Mouse (Mus musculus) gastrocnemius, postnatal 36 days (tissue): ENCODE data around the gene Bin2. TPM values are rescaled to one million over a fixed set of nuclear protein-coding genes. Genes with fewer than 3 reads are reported as not detected.
A peak's percentile ranks its signal among the peaks of the same experiment; 100 is the strongest.

Source experiments
- DNase-seq, 2 experiments: peaks; one replicate each; pipeline ENCODE4 v3.0.0; 2022
- intact Hi-C: fragments of 180-260 bp; cut with DNase I; formaldehyde crosslinking; loops from one replicate; pipeline ENCODE4 v1.15.1; 2025
- total RNA-seq, 2 experiments: library from RNA; stranded (reverse); gene quantifications; 2 replicates each; pipeline ENCODE4 v1.2.3; 2021

Bin2 gene
- total RNA-seq, 2 experiments from 2014 or later: 0.44 to 1.1 TPM

DNA sequence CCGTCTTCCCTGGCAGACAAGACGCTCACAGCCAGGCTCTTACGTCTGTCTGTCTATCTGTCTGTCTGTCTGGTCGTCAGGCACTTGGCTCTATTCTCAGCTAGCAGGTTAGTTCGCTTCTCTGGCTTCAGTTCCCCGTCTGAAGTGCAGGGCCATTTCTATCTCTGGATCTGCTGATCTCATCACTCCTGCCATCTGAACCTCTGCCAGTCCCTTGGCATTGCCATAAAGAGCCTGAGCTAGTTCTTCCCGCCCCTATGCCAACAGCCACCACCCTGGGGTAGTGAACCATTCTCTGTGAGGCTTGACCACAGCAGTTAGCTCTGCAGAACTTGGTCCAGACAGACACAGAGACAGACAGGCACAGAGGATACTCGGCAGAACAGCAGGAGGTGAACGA, 9.0 kb downstream of the Bin2 start:
- intact Hi-C loops: no loop called here

DNA sequence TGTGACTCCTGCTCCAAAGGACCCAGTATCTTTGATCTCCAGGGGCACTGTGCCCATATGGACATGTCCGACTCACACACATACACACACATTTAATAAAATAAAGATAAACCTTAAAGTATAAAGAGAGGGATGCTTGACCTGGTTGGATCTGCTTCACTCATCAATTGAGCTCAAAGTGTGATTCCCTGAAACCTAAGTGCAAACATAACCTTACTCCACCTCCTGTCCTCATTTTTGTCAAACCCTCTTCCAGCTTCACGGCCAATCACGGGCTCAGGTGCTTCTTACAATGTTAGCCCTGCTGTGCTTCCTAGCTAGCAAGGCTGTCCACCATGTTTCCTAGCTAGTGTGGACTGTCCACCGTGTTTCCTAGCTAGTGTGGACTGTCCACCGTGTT, 14.2 kb downstream of the Bin2 start:
- DNase-seq: no peak
- intact Hi-C loops: no loop called here

More for the DNA sequence above, 9.0 kb downstream of the Bin2 start:
- DNase-seq: peak; percentile 44 to 56

DNA sequence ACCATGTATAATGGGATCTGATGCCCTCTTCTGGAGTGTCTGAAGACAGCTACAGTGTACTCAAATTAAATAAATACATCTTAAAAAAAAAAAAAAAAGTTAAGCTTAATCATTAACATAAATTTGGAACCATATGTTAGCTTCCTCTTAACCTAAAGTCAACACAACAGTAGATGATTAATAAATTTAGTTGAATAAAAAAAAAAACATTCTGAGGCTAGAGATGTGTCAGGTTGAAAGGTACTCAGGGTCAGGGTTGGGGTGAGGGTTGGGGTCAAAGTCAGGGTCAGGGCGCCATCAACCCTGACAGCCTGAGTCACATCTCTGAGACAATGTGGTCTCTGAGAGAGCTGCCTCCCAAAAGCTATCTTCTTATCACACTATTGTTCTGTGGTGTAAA, 15.1 kb downstream of the Bin2 start:
- no peak for DNase-seq
- intact Hi-C loops: no loop called here

DNA sequence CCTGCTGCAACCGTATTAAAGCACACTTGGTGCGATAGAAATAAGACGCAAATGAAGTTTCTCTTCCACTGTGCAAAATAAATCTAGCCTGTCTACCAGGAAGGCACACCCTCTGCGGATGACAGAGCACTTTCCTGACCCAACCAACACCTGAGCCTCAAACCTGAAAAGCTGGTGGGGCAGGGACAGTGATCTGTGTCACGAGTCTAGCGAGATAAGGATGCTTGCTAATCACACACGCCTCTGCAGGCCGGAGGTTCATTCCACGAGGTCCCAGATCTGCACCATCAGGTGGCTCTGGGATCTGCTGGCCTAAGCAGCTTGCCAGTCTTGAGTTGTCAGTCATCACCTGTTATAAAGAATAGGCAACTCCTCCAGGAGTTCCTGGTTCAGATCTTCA, 17.7 kb downstream of the Bin2 start:
- DNase-seq: no peak
- intact Hi-C loops: no loop called here

DNA sequence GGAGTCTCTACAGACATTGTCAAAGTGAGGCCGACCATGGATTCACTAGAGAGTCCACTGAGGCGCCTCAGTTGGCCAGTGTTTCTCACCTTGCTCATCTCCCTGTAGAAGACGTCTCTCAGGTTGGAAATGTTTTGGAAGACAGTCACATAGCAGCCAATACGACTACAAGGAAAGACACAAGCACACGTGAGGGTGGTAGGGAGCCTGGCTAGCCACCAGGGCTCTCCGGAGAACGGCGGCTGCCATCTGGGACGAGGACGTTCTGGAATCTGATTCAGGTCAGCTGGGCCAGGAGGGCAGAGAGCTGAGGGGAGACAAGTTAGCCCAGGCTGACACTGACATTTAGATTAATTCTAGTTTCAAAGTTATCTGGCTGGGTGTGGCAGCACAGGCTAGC, 19.2 kb downstream of the Bin2 start:
- DNase-seq: no peak
- intact Hi-C loops: no loop called here

DNA sequence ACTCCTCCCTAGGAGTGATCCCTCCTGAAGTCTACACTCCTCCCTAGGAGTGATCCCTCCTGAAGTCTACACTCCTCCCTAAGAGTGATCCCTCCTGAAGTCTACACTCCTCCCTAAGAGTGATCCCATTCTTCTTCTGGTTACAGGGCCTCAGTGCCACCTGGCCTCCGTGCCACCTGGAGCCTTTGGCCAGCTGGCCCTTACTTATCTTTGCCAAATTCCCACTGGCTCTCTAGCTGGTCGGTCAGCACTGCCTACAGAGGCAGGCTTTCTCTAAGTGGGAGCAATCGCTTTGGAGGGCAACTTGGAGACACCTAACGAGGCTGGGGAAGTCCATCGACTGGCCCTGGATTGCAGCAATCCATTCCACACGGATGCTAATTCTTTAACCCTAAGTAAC, 23.2 kb downstream of the Bin2 start:
- intact Hi-C loops: no loop called here
- no peak for DNase-seq

DNA sequence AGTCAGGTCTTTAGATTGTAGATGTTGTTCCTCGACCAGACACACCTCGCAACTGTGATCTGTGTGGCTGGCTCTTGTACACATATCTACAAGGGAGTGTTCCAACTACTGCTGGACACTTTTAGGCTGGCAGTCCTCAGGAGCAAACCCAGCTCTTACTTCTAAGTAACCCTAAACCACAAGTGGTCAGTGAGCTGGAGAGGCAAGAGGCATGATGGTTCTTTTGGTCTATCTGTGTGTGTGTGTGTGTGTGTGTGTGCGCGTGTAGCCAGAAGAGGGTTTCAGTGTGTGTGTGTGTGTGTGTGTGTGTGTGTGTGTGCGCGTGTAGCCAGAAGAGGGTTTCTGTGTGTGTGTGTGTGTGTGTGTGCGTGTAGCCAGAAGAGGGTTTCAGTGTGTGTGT, 26.9 kb downstream of the Bin2 start:
- intact Hi-C loops: no loop called here
- DNase-seq: no peak

DNA sequence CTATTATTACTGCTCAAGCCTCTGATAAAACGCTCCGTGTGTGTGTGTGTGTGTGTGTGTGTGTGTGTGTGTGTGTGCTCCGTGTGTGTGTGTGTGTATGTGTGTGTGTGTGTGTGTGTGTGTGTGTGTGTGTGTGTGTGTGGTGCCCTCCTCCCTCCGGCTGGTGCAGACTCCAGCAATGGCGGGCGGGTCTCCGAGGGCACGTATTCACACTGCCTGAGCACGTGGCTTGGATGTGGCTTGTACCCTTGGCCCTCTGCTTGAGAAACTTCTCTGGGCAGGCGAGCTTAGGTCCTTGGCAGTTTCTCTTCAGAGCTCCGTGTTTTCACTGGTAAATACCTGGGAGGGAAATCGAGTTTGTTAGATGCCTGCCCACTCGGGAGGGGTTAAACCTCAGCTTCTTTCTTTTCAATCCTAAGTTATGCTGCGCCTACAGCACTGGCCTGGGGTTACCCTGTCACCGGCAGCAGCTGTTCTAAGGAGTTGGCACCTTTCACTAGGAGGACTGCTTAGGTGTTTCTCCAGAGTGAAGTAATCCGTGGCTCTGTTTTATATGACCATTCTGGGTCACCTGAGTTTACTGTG, 28.0 kb downstream of the Bin2 start:
- intact Hi-C loops: no loop called here
- no peak for DNase-seq

DNA sequence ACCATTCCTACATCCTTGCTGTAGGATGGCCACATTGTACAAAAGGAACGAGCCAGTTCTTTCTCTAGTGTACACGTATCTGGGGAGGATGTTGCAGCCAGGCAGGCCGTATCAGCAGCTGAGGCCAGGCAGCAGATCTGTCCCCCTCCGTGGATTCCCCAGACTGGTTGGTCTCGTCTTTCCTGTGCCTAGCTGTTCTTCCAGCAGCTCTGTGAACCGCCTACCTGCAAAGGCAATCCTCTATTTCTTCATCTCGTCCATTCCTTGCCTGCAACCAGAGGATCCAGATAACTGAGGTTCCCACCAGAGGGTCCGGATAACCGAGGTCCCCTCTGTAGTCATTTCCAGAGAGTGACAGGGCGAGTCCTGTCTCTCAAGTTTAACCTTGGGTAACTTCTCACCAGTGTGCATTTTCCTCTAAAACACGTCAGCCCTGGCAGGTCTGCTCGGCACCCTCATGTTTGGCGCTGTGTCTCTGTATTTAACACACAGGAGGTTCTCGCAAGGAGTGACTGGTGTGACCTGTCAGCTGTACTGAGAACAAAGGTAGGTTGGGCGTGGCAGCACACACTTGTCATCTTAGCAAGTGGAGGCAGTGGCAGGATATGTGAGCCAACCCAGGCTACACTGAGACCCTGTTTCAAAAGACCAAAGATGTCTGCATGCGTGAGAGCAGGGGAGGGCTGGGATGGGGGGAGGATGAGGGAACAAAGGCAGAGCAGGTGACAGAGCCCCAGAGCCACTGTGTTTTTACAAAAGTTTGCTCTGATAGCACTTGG, 29.2 kb downstream of the Bin2 start:
- no peak for DNase-seq
- intact Hi-C loops: no loop called here

DNA sequence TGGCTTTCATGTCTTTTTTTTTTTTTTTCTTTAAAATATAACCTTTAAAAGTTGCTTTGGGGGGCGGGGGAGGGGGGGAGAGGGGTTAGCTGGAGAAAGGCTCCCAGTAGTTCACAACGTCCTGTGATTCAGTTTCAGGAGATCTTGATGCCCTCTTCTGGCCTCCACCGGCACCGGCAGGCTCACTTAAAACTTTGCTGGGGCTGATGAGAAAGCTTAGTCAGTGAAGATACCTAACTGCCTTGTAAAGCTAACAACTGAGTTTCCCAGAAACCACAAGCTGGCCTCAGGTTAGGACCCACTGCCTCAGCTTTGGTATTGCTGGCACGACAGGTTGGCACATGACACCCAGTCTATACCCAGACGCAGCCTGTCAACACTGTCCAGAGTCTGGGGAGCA, 31.7 kb downstream of the Bin2 start:
- intact Hi-C loops: loop anchor here (2.0 kb wide), 1 partner anchor 21 kb away; no protein-coding TSS in a partner anchor
- DNase-seq: no peak

DNA sequence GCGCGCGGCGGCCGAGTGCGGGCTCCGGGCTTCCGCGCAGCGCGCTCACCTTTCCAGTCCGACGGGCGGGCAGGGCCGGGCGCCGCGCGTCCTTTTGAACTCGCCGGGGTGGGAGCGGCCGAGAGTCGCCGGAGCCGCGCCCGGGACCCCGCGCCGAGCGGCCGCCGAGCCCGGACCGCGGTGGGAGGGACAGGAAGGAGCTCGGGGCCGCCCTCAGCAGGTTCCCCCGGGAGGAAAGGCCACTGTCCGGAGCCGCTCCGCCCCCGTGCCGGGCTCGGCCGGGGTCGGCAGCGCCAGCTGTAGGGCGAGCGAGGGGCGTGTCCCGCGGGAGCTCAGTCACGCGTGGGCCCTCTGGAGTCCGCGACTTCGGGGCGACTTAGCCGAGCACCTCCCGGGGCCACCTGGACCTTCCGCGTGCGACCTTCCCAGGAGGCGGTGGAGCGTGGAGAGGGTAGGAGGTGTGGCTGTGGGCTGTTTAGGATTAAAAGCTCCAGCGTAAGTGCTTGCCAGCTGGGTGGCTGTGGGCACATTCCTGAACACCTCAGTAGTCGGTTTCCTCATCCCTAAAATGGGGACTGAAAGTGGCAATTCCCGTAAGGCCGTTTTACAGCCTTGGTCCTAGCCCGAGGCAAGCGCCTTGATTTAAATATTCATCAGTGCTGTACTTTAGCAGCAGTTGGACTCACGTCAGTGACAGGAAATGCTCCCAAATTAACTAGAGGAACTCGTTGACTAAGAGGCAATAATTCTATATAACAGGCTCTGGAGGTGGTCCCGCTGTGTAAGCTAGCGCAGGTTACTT, 32.5 kb downstream of the Bin2 start, which contains the start of gene Smagp:
Gene Smagp (minus strand): TSS at position 241 of the 802 bp plus-strand sequence.
- intact Hi-C loops: loop anchor here (2.0 kb wide), 1 partner anchor 20 kb away; no protein-coding TSS in a partner anchor
- DNase-seq: peak in 1 of 2 experiments; percentile 25

DNA sequence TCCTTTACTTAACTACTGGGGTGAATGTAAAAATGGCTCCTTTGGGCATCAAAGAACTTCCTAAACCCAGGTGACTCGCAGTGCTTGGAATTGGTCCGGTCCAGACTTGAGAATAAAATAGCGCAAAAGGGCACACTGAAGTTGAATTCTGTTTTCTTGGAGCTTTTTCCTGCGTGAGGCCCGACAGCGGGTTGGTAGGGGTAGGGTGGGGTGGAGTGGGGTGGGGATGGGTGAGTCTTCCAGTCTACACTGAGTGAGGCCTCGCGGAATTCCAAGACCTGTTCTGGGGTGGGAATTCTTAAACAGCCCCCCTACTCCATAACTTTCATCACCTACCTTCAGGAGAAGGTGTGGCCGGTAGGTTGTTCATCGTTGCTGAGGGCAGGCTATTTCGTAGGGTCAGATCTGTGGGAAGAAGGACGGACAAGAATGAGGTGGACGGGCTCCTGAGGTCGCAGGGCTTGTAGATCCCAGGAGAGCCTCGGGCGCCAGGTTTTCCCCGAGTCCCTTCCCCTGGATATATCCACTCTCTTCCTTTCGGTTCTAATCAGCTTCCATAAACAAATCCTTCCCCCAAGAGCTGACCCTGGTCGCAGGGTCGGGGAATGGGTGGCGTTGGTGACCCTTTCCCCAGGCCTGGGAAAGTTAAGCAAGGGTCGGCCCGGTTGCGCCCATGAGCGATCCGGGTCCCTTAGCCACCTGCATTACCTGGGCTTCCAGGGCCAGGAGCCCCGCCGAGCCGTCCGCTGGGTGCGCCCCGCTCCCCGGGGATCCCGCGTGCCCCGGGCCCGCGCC, 33.3 kb downstream of the Bin2 start:
- intact Hi-C loops: loop anchor here (2.0 kb wide), 1 partner anchor 19 kb away; no protein-coding TSS in a partner anchor
- no peak for DNase-seq

DNA sequence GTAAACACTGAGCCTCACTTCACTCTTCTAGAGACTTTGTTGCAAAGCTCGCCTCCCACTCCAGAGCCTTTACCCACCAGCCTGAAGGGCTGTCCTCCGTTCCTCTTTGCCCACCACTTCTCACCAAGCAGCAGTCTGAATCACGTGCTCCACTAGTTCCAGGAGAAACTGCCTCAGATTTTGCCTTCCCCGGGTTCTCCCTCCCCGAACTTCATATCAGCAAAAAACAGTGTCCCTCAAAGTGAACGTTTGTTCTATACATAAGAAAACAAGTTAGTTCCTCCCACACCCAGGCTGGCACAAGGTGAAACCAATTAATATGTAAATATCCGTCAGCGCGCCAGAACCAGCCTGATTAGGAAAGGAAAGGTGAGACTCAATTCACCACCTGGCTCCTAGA, 34.1 kb downstream of the Bin2 start:
- DNase-seq: no peak
- intact Hi-C loops: no loop called here

DNA sequence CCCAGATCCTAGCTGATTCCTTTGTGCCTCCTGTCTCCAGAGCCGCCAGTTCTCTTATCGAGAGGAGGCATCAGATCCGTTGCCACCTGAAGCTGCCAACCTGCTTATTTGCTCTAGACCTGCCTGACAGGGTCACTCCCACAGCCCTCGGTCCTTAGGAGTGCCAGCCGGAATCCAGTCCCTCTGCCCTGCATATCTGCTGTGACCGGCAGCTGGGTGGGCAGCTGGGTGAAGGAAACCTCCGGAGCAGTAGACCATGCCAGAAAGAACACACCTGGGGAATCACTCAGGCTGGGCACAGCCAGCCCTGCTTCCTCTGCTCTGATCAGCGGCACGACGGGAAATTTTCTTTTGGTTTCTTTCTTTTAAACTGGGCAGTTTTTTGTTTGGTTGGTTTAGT, 36.0 kb downstream of the Bin2 start:
- no peak for DNase-seq
- intact Hi-C loops: no loop called here

DNA sequence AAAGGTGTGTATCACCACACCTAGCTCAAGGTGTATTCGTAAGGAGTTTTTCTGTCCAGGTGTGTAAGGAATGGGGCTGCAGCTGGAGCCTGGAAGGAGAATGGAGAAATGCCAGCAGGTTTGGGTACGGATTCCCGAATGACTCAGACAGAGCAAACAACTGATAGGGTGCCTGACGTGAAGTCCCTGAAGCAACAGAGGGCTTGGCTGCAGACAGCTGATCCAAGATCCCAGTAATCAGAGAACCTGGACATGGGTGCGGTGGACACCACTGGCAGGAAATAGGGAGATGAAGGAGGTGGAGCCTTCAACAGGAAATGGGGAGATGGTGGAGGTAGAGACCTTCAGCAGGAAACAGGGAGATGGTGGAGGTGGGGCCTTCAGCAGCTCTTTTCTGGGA, 37.0 kb downstream of the Bin2 start:
- intact Hi-C loops: no loop called here
- no peak for DNase-seq

DNA sequence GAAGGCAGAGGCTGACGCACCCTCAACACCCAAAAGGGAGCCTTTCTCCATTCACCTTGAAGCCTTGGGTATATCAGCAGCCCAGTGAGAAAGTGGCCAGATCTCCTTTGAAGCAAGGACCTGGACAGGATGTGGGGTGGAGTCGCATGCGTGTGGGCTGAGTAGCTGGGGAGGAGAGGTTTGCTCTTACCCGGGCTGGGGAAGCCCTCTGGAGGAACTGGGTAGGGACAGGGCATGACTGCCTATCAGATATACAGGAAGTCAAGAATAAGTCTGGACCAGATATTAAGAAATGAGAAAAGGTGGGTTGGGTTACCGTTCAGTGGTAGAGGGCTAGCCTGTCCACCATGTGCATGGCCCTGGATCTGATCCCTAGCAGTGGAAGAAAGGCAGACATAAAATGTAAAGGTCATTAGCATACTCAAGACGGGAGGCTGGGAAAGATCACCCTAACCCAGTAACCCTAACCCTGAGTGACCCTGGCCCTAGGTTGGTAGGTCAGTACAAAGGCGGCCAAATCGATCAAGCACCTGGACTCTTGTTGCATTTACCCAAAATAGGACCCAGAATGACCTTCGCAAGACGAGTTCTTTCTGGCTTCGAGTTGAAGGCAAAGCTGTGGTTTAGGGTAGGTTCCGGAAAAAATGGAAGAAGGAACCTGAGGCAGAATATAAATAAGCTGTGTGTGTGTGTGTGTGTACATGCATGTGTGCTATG, 37.7 kb downstream of the Bin2 start:
- no peak for DNase-seq
- intact Hi-C loops: no loop called here

DNA sequence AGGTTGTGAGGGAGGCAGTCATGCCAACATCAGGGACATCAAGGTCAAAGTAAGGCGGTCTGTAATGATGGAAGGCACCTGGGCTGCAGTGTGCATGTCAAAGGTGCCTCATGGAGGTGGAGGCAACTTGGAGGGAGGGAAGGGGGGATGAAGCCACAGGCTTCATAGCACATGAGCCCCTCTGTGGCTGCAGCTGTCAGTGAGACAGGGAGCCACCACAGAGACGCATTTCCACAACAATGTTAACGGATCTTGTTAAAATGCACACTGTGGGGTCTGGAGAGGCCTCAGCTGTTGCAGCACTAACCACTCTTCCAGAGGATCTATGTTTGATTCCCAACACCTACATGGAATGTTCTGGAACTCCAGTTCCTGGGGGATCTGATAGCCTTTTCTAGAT, 39.2 kb downstream of the Bin2 start:
- intact Hi-C loops: no loop called here
- DNase-seq: no peak

DNA sequence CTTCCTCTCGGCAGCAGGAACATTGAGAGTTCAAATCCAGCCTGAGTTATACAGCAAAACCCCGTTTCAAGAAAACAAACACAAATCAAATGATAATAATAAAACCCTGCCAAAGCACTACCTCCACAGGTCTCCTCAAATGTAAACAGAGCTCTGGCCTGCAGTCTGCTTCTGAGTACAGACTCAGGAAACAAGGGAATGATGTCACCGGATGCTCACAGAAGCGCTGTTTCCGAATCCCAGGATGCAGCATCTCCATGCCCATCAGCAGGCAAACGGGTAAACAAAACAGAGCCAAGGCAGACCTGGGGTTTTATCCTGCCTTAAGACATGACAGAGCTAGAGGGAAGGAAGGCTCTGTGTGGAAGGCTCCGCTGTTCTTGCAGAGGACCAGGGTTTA, 40.6 kb downstream of the Bin2 start:
- intact Hi-C loops: no loop called here
- DNase-seq: no peak

DNA sequence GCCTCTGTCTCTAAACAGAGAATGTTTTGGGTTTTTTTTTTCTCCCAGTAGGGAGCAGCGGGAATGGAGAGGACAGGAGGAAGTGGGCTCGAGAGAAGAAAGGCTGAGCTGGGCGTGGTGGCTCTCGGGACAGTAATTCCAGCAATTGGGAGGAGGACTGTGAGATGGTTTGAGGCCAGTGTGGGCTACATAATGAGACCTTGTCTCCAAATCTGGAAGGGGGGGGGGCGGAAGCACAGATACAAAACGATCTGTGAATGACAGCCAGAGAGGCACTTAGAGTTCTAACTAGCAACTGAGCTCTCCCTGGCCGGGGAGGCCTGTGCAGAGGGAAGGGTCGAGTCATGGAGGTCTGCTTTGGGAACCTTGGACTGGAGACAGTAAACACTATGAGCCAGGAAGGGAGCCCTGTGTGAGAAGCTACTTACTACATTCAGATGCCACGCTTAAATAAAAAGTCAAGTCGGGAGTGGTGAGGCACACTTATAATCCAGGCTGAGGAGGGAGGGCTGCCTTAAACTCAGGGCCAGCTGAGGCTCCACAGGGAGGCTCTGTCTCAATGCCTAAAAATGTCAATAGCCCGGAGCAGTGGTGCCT, 41.5 kb downstream of the Bin2 start:
- intact Hi-C loops: no loop called here
- DNase-seq: no peak

DNA sequence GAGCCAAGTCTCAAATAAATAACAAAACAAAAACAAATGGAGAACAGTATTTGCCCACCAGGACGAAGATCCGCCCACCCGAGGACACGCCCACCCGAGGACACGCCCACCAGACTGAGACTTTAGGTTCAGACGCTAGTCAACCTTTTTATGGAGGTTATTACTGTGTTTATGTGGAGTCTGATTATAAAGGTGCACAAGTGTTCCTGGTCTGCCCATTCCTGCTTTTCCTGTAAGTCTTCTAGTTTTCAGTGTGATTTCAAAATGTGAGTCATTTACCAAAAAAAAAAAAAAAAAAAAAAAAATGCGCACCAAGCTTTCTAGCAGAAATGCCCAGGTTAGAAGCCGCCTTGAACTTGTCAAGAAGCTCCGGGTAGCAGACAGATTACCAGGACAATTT, 42.1 kb downstream of the Bin2 start:
- no peak for DNase-seq
- intact Hi-C loops: no loop called here
